Mouse (Mus musculus): ENCODE data around the gene Nrxn1.

DNA sequence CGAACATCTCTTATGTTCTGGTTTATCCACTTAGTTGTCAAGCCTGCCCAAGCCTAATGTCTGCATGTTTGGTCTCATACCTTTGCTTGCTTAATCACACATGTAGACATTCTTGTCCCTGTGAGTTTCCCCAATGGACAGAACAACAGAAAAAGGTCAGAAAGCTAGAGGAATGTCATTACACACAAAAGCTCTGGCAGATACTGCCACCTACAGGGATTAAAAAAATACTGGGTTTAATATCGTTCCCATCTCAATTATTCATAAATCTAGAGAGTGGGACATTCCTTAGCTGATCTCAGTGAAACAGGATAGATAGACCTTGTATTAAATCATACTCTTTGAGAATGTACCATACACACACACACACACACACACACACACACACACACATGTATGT is 823.7 kb downstream of the Nrxn1 start:
- TF ChIP-seq CTCF (IDR thresholded peaks at IDR 0.05) (no peak), POLR2A (IDR thresholded peaks at IDR 0.05; ENCODE audit: insufficient read depth, low read depth, low read length) (no peak)
